23 mouse cellular contexts compared by ENCODE assay signal in genomic region chr6:115577941-115578340, GRCm38 (mm10). TPM values are rescaled to one million over a fixed set of nuclear protein-coding genes. Genes with fewer than 3 reads are reported as not detected.
DNase-seq lines count a peak whose midpoint lies in the region; ATAC-seq and TF ChIP-seq lines count a peak whose summit lies in the region.
"Had no signal": no experiment of that assay in that cellular context is flagged by ENCODE, and none has a peak within 500 bp of the region (broad histone marks: within the 10 kb centered on the region; RNA-seq: fewer than 3 reads in every experiment).

No protein-coding gene starts in this region.

- no peak for TF ChIP-seq RAD21 in CH12.LX (IDR thresholded peaks at IDR 0.05; ENCODE audit: low read depth, low read length)

- 56% methylated on average over 9 of the region's 9 CpGs for WGBS in liver, adult 2 months
- WGBS in cerebellum, adult 2 months, result 94% methylated on average over 9 of the region's 9 CpGs

- H3K9me3 ChIP-seq in CH12.LX (replicated peaks; ENCODE audit: low read length), result no peaks in the 10 kb centered on the region
- H3K9me3 ChIP-seq: embryonic facial prominence, embryonic 12.5 days; heart, embryonic 15.5 days; hindbrain, embryonic 13.5 days had no signal

- peak; percentile 63 for ATAC-seq in inflammation-experienced regulatory T-cells, adult 6 months
- ATAC-seq: forebrain, postnatal 0 days; hindbrain, postnatal 0 days; intestine, embryonic 16.5 days had no signal

- no peak overlapping the region for H3K4me3 ChIP-seq in liver, adult 2 months (ENCODE audit: insufficient read depth, low read depth, low read length)
- no peak overlapping the region for H3K4me3 ChIP-seq in CH12.LX (replicated peaks in 1 of 3; ENCODE audit: low read depth in 2 of 3, low read length in 2 of 3, poor library complexity in 1 of 3)
- H3K4me3 ChIP-seq in cerebellum, adult 2 months (replicated peaks; ENCODE audit: insufficient read depth, low read depth, low read length), result no peak overlapping the region
- H3K4me3 ChIP-seq: embryonic facial prominence, embryonic 12.5 days; heart, adult 2 months; heart, embryonic 15.5 days; hindbrain, embryonic 13.5 days had no signal

- no peaks in the 10 kb centered on the region; the same call in none of the 2 replicates for H3K36me3 ChIP-seq in liver, adult 2 months (ENCODE audit: control insufficient read depth, insufficient read depth, low read length)
- H3K36me3 ChIP-seq in CH12.LX (replicated peaks in 1 of 2; ENCODE audit: control insufficient read depth in 1 of 2, insufficient read depth in 1 of 2, low read length in 1 of 2), result peaks cover 22 to 68% of the 10 kb centered on the region in 2 experiments

- H3K4me2 ChIP-seq in CH12.LX (ENCODE audit: insufficient read depth, low read depth, poor library complexity, severe bottlenecking), result no peak overlapping the region
- H3K4me2 ChIP-seq: embryonic facial prominence, embryonic 12.5 days; heart, embryonic 11.5 days; heart, embryonic 15.5 days; hindbrain, embryonic 13.5 days had no signal

- no peak for TF ChIP-seq CTCF in liver, adult 2 months (IDR thresholded peaks at IDR 0.05; ENCODE audit: low read depth, low read length)
- TF ChIP-seq CTCF in CH12.LX (conservative IDR thresholded peaks at IDR 0.05 in 1 of 2, IDR thresholded peaks at IDR 0.05 in 1 of 2; ENCODE audit: low read depth in 2 of 2, low read length in 2 of 2), result no peak
- no peak for TF ChIP-seq CTCF in cerebellum, adult 2 months (IDR thresholded peaks at IDR 0.05; ENCODE audit: borderline replicate concordance, insufficient read depth, low read depth, low read length)

- no peaks in the 10 kb centered on the region for H3K79me2 ChIP-seq in liver, adult 2 months (ENCODE audit: control insufficient read depth, insufficient read depth, low read length)
- no peaks in the 10 kb centered on the region for H3K79me2 ChIP-seq in CH12.LX (replicated peaks; ENCODE audit: control insufficient read depth, extremely low read depth, insufficient read depth, poor library complexity, severe bottlenecking)

- no peaks in the 10 kb centered on the region for H3K4me1 ChIP-seq in liver, adult 2 months (ENCODE audit: control insufficient read depth, insufficient read depth, low read length)
- peaks cover 24 to 63% of the 10 kb centered on the region in 2 experiments for H3K4me1 ChIP-seq in CH12.LX (ENCODE audit: control insufficient read depth in 1 of 2, insufficient read depth in 2 of 2)
- H3K4me1 ChIP-seq in cerebellum, adult 2 months (ENCODE audit: control insufficient read depth, insufficient read depth, low read length), result no peaks in the 10 kb centered on the region
- H3K4me1 ChIP-seq: embryonic facial prominence, embryonic 12.5 days; heart, embryonic 15.5 days; hindbrain, embryonic 13.5 days had no signal

- DNase-seq in liver, adult 2 months (ENCODE audit: extremely low read depth, low read depth, low spot score), result peak; percentile 37
- no peak for DNase-seq in liver
- peak; percentile 51 for DNase-seq in CH12.LX (ENCODE audit: extremely low read depth)
- DNase-seq in frontal cortex, postnatal 25 days (ENCODE audit: low spot score in 2 of 2), result no peak
- DNase-seq in cerebellum, adult 2 months, result no peak
- DNase-seq: adrenal gland, adult 8-10 months; adrenal gland, postnatal 36 days; cerebellum, adult 11 months; cerebellum, adult 9-10 months; cerebellum, postnatal 25 days; forebrain, postnatal 0 days; gastrocnemius, postnatal 14 days; heart, adult 2 months; heart, postnatal 14 days had no signal

- in situ Hi-C loops in CH12.LX (cut with MboI; ENCODE audit: low pct_ligation_motif_present, low pct_unique_long_range_greater_than_20kb, low sequenced_read_pairs), result no loop called here

- no peak for TF ChIP-seq POLR2A in liver, adult 2 months (IDR thresholded peaks at IDR 0.05; ENCODE audit: extremely low read depth, insufficient read depth, low read length)
- TF ChIP-seq POLR2A in CH12.LX (IDR thresholded peaks at IDR 0.05; ENCODE audit: low read depth, low read length), result no peak
- TF ChIP-seq POLR2A in cerebellum, adult 2 months (IDR thresholded peaks at IDR 0.05; ENCODE audit: borderline replicate concordance, insufficient read depth, low read length), result no peak

- H3K27ac ChIP-seq in liver, adult 2 months (replicated peaks; ENCODE audit: insufficient read depth, low read depth, low read length), result no peak overlapping the region
- no peak overlapping the region for H3K27ac ChIP-seq in CH12.LX (ENCODE audit: insufficient read depth, low read depth)
- no peak overlapping the region for H3K27ac ChIP-seq in cerebellum, adult 2 months (ENCODE audit: insufficient read depth, low read length)
- H3K27ac ChIP-seq: embryonic facial prominence, embryonic 12.5 days; heart, adult 2 months; heart, embryonic 15.5 days; hindbrain, embryonic 13.5 days; hindbrain, postnatal 0 days had no signal

- no peaks in the 10 kb centered on the region for H3K27me3 ChIP-seq in liver, adult 2 months (ENCODE audit: control insufficient read depth, insufficient read depth, low read length)
- H3K27me3 ChIP-seq in CH12.LX (replicated peaks), result no peaks in the 10 kb centered on the region
- no peaks in the 10 kb centered on the region for H3K27me3 ChIP-seq in cerebellum, adult 2 months (ENCODE audit: control insufficient read depth, insufficient read depth, low read length)
- H3K27me3 ChIP-seq: embryonic facial prominence, embryonic 12.5 days; heart, embryonic 15.5 days; hindbrain, embryonic 13.5 days had no signal

- no peak for TF ChIP-seq EP300 in CH12.LX (IDR thresholded peaks at IDR 0.05; ENCODE audit: low read length)

- dilution Hi-C loops in CH12.LX (cut with MboI; ENCODE audit: extremely low pct_ligation_motif_present, extremely low pct_unique_long_range_greater_than_20kb, low sequenced_read_pairs), result no loop called here

- no peak overlapping the region for H3K9ac ChIP-seq in liver, adult 2 months (ENCODE audit: low read depth, low read length)
- no peak overlapping the region for H3K9ac ChIP-seq in CH12.LX (ENCODE audit: insufficient read depth, low read depth)
- H3K9ac ChIP-seq: embryonic facial prominence, embryonic 12.5 days; forebrain, postnatal 0 days; heart, embryonic 15.5 days; hindbrain, embryonic 13.5 days had no signal

TF ChIP-seq in CH12.LX, 34 proteins besides CTCF, POLR2A, EP300 and RAD21:
- peak; percentile 83 for TF ChIP-seq ETS1 (conservative IDR thresholded peaks at IDR 0.05; ENCODE audit: low read depth, low read length)
- peak; percentile 38; the same call in 1 of the 2 replicates for TF ChIP-seq MAX (IDR thresholded peaks at IDR 0.05; ENCODE audit: low read length)
- TF ChIP-seq BHLHE40 (IDR thresholded peaks at IDR 0.05; ENCODE audit: low read depth, low read length), result peak; percentile 78
- TF ChIP-seq PAX5 (IDR thresholded peaks at IDR 0.05; ENCODE audit: low read length), result no peak
- peak; percentile 73 for TF ChIP-seq USF1 (IDR thresholded peaks at IDR 0.05; ENCODE audit: low read depth, low read length)
- TF ChIP-seq MYC (IDR thresholded peaks at IDR 0.05; ENCODE audit: low read depth, low read length), result no peak
- peak; percentile 72 for TF ChIP-seq USF2 (conservative IDR thresholded peaks at IDR 0.05; ENCODE audit: low read depth, low read length)
- peak; percentile 8; the same call in 1 of the 2 replicates for TF ChIP-seq IRF4 (IDR thresholded peaks at IDR 0.05; ENCODE audit: low read depth, low read length)
TF ChIP-seq in CH12.LX: peak in this region for 6.

RNA-seq across cellular contexts. Expression of gene Mkrn2os, which starts 14.4 kb away (rescaled TPM):
- total RNA-seq in liver, adult 2 months (2014; rRNA removed), result 19.2 and 19.5 TPM in 2 replicates
- polyA plus RNA-seq in liver, adult 2 months (2012; rRNA removed), result 25.4 and 29.3 TPM in 2 replicates
- total RNA-seq in CH12.LX (2012; rRNA removed) (not detected in 2 replicates), CH12.LX (2014; rRNA removed) (not detected in 2 replicates)
- not detected in 2 replicates for polyA plus RNA-seq in CH12.LX (2012; ENCODE audit: insufficient read length, low read depth)
- polyA plus RNA-seq in inflammation-experienced regulatory T-cells, adult 6 months (2017; shearing (Covaris generic)), result under 1 TPM in 2 of 3 experiments, not detected in 1; 0.48 to 0.52 TPM
- 0.08 and 0.15 TPM in 2 replicates for polyA plus RNA-seq in cerebellum, adult 2 months (2012; rRNA removed)
- total RNA-seq: adrenal gland, adult 8-10 months; adrenal gland, postnatal 36 days; hematopoietic stem cell, adult 5-6 weeks; hindbrain, postnatal 0 days had no signal
- polyA plus RNA-seq: cortical plate, adult 2 months had no signal

RNA-seq across cellular contexts. Expression of gene Mkrn2, which starts 23.8 kb away (rescaled TPM):
- 18.9 and 19.9 TPM in 2 replicates for total RNA-seq in liver, adult 2 months (2014; rRNA removed)
- polyA plus RNA-seq in liver, adult 2 months (2012; rRNA removed), result 44.0 and 58.1 TPM in 2 replicates
- 11.7 and 14.6 TPM in 2 replicates for total RNA-seq in CH12.LX (2012; rRNA removed)
- total RNA-seq in CH12.LX (2014; rRNA removed), result 45.8 and 49.8 TPM in 2 replicates
- polyA plus RNA-seq in CH12.LX (2012; ENCODE audit: insufficient read length, low read depth), result 17.1 and 18.6 TPM in 2 replicates
- polyA plus RNA-seq in inflammation-experienced regulatory T-cells, adult 6 months (2017; shearing (Covaris generic)), result 10 to 100 TPM; 35.2 to 43.6 (median 37.2) TPM
- polyA plus RNA-seq in cerebellum, adult 2 months (2012; rRNA removed), result 34.7 and 37.7 TPM in 2 replicates

RNA-seq across cellular contexts. Expression of gene Tsen2, which starts 33.5 kb away (rescaled TPM):
- 4.1 and 5.6 TPM in 2 replicates for total RNA-seq in liver, adult 2 months (2014; rRNA removed)
- 2.8 and 3.4 TPM in 2 replicates for polyA plus RNA-seq in liver, adult 2 months (2012; rRNA removed)
- 17.2 and 18.4 TPM in 2 replicates for total RNA-seq in CH12.LX (2012; rRNA removed)
- total RNA-seq in CH12.LX (2014; rRNA removed), result 18.2 and 20.4 TPM in 2 replicates
- polyA plus RNA-seq in CH12.LX (2012; ENCODE audit: insufficient read length, low read depth), result 30.1 and 33.8 TPM in 2 replicates
- 10 to 100 TPM in 2 of 3 experiments, 1 to 10 TPM in 1; 9.1 to 17.4 (median 14.2) TPM for polyA plus RNA-seq in inflammation-experienced regulatory T-cells, adult 6 months (2017; shearing (Covaris generic))
- polyA plus RNA-seq in cerebellum, adult 2 months (2012; rRNA removed), result 22.1 and 26.2 TPM in 2 replicates

Comparison
In these comparisons a context has a peak if more than half of its experiments do, and no peak if none do; other contexts are left out.
1. DNase-seq: peak in liver, adult 2 months (single experiment) and CH12.LX (single experiment); none in liver (single experiment), frontal cortex, postnatal 25 days (0 of 2) and cerebellum, adult 2 months (0 of 2).
2. RNA of gene Mkrn2os, which starts 14.4 kb away (polyA plus RNA-seq): 25.4 to 29.3 TPM in liver, adult 2 months; 0.48 to 0.52 TPM in inflammation-experienced regulatory T-cells, adult 6 months, 0.08 to 0.15 TPM in cerebellum, adult 2 months and not detected in CH12.LX; every median in the first group is over 10 times any median in the second.